Mouse (Mus musculus) CH12.LX (cell line): Measurements from ENCODE around the gene Trappc2l.
A peak's percentile ranks its signal among the peaks of the same experiment; 100 is the strongest.

Experiments used
- CTCF ChIP-seq, 2 experiments: IDR thresholded peaks in 1 of 2; conservative IDR thresholded peaks in 1 of 2; 2 replicates each; pipeline ENCODE4 v1.5.1; 2011 to 2012; ENCODE audit warnings: low read depth in 2 of 2, low read length in 2 of 2, improper control_type of control experiment in 1 of 2, inconsistent platforms in 1 of 2, mild to moderate bottlenecking in 1 of 2, moderate library complexity in 1 of 2
- E2F4 ChIP-seq: IDR thresholded peaks from 2 replicates; pipeline ENCODE4 v1.6.1; 2011; ENCODE audit warnings: low read depth, low read length, improper control_type of control experiment; ENCODE audit not compliant: insufficient replicate concordance
- GABPA ChIP-seq: IDR thresholded peaks from 2 replicates; pipeline ENCODE4 v1.6.1; 2012; ENCODE audit warnings: low read depth, low read length, improper control_type of control experiment, inconsistent platforms; ENCODE audit not compliant: insufficient replicate concordance
- POLR2A ChIP-seq: IDR thresholded peaks from 2 replicates; pipeline ENCODE4 v1.6.1; 2011; ENCODE audit warnings: low read depth, mild to moderate bottlenecking, improper control_type of control experiment, low read length
- USF2 ChIP-seq: conservative IDR thresholded peaks from 2 replicates; pipeline ENCODE4 v1.6.1; 2011; ENCODE audit warnings: low read depth, low read length, improper control_type of control experiment

- peak; percentile 89 for TF ChIP-seq POLR2A
- TF ChIP-seq E2F4: no peak
- TF ChIP-seq CTCF (conservative IDR thresholded peaks at IDR 0.05 in 1 of 2, IDR thresholded peaks at IDR 0.05 in 1 of 2; ENCODE audit: low read depth in 2 of 2, low read length in 2 of 2): no peak
- no peak for TF ChIP-seq USF2
- no peak for TF ChIP-seq GABPA
Measured at GRCm38 (mm10) chr8:122576648-122577022, 34.8 kb upstream of the Trappc2l start, which contains the start of gene Aprt.
